Mouse (Mus musculus) heart, embryonic 14.5 days (tissue): ENCODE data around the gene Ceacam19. TPM values are rescaled to one million over a fixed set of nuclear protein-coding genes. Genes with fewer than 3 reads are reported as not detected.

ENCODE experiments used
- ATAC-seq: fragments of 200-750 bp; cut with Nextera tagmentation; 2 replicates; pipeline ENCODE4 v1.8.0; 2017; ENCODE audit warnings: low read depth, moderate TSS enrichment; ENCODE audit not compliant: insufficient number of reproducible peaks, insufficient read depth, low FRiP score
- H3K27ac ChIP-seq, 2 experiments: fragments of 200-500 bp in 1 of 2; fragments of 300-500 bp in 1 of 2; sonication (generic) in 1 of 2; replicated peaks in 1 of 2; 2 replicates each; pipeline ENCODE4 v1.5.1; 2012 to 2014; ENCODE audit warnings: low read depth in 2 of 2, low read length in 2 of 2, control low read depth in 1 of 2, mild to moderate bottlenecking in 1 of 2, mixed read lengths in 1 of 2; ENCODE audit not compliant: control insufficient read depth in 1 of 2, insufficient read depth in 1 of 2
- H3K27me3 ChIP-seq: fragments of 300-500 bp; sonication (generic); 2 replicates; pipeline ENCODE4 v1.6.1; 2014; ENCODE audit warnings: mild to moderate bottlenecking, low read length, control low read depth; ENCODE audit not compliant: control insufficient read depth, insufficient read depth
- H3K36me3 ChIP-seq: fragments of 300-500 bp; sonication (generic); 2 replicates; pipeline ENCODE4 v1.6.1; 2014; ENCODE audit warnings: mild to moderate bottlenecking, control low read depth, low read length, mixed read lengths; ENCODE audit not compliant: control insufficient read depth, insufficient read depth
- H3K4me1 ChIP-seq, 2 experiments: fragments of 200-500 bp in 1 of 2; fragments of 300-500 bp in 1 of 2; sonication (generic) in 1 of 2; 2 replicates each; pipeline ENCODE4 v1.6.1; 2012 to 2014; ENCODE audit warnings: low read length in 2 of 2, control low read depth in 1 of 2, mixed read lengths in 1 of 2; ENCODE audit not compliant: control insufficient read depth in 2 of 2, insufficient read depth in 2 of 2
- H3K4me2 ChIP-seq: fragments of 300-500 bp; sonication (generic); 2 replicates; pipeline ENCODE4 v1.6.1; 2014; ENCODE audit warnings: mild to moderate bottlenecking, low read length
- H3K4me3 ChIP-seq, 2 experiments: fragments of 200-500 bp in 1 of 2; fragments of 300-500 bp in 1 of 2; sonication (generic) in 1 of 2; 2 replicates each; pipeline ENCODE4 v1.5.1; 2012 to 2014; ENCODE audit warnings: low read length in 2 of 2, mild to moderate bottlenecking in 2 of 2, control low read depth in 1 of 2, low read depth in 1 of 2, moderate library complexity in 1 of 2; ENCODE audit not compliant: control insufficient read depth in 1 of 2, insufficient read depth in 1 of 2
- H3K9ac ChIP-seq: fragments of 300-500 bp; sonication (generic); 2 replicates; pipeline ENCODE4 v1.6.1; 2014; ENCODE audit warnings: mild to moderate bottlenecking, low read length
- H3K9me3 ChIP-seq: fragments of 300-500 bp; sonication (generic); 2 replicates; pipeline ENCODE4 v1.6.1; 2016; ENCODE audit warnings: low read length, control low read depth; ENCODE audit not compliant: control insufficient read depth
- WGBS: fragments of 180-500 bp; shearing (Covaris S2); extraction: QIAGEN DNeasy Blood & Tissue Kit; methylation state at CpG from one replicate; pipeline ENCODE4 v1.1.7; 2014; 5-methylcytosine and 5-hydroxymethylcytosine counted together
- polyA plus RNA-seq: library from polyadenylated mRNA; unstranded; fragments of >200 nt; fragmentation: Nextera tagmentation; extraction: Ambion mirVana; gene quantifications from 2 replicates; pipeline ENCODE4 v1.2.1, GENCODE M21; 2014

Gene Ceacam19
- polyA plus RNA-seq, 1 experiment from 2014 or later: not detected

DNA sequence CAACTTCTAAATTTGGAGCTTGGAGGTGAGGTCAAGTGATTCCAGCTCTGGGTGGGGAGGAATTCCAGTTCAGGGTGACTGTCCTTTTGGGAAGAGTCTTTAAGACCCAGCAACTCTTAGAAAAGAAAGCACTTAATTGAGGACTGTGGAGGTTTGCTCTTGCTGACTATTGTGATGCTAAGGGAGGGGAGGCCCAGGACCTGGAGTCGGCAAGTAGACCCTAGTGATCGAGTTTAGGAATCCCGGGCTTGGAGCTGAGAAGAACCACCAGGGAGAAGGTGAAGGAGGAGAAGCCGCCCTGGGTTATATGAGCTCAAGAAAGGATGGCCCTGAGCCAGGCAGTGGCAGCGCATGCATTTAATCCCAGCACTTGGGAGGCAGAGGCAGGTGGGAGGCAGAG lies 40.7 kb upstream of the Ceacam19 start:
- Histone ChIP-seq H3K27me3 (no peaks in the 10 kb centered on the region; the same call in 1 of the 2 replicates), H3K9me3 (no peaks in the 10 kb centered on the region), H3K36me3 (no peaks in the 10 kb centered on the region), H3K27ac (no peak overlapping the region), H3K9ac (no peak overlapping the region), H3K4me3 (no peak overlapping the region), H3K4me1 (peaks cover 17 to 18% of the 10 kb centered on the region in 2 experiments), H3K4me2 (no peak overlapping the region)
- ATAC-seq: no peak
- 71% methylated on average over 5 of the region's 5 CpGs for WGBS

DNA sequence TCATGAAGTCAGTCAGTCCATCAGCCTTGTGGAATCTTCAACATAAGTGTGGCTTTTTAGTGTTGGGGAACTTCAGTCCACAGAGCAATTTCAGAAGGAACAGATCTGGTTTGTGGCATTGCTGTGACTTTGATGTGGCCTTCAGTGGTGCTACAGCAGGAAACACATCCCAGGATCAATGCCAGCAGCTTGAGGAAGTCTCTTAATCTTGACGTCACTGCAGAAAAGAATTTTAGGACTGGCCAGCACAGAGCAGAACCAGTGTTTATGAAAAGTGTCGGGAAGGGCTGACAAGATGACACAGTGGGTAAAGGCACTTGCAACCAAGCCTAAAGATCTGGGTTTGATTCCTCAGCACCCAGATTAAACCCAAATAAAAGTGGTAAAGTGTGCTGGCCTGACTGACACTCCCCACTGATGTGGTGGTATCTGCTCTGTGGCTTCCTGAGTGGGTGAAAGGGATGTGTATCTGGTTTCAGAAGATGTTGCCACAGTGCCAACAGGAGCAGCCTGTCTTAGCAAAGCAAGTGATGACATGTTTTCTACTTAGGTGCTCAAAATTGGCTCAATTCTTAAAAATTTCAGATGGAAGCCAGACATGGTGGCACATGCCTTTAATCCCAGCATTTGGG lies 39.2 kb upstream of the Ceacam19 start:
- no peak for ATAC-seq
- no peak overlapping the region for H3K27ac ChIP-seq
- H3K4me2 ChIP-seq: no peak overlapping the region
- peaks cover 3 to 6% of the 10 kb centered on the region in 2 experiments; a peak in 3 of 4 replicates for H3K4me1 ChIP-seq
- H3K36me3 ChIP-seq: no peaks in the 10 kb centered on the region
- 23% methylated on average over 2 of the region's 2 CpGs for WGBS
- H3K27me3 ChIP-seq: no peaks in the 10 kb centered on the region; the same call in 1 of the 2 replicates
- H3K9ac ChIP-seq: no peak overlapping the region
- no peaks in the 10 kb centered on the region for H3K9me3 ChIP-seq
- H3K4me3 ChIP-seq: no peak overlapping the region

DNA sequence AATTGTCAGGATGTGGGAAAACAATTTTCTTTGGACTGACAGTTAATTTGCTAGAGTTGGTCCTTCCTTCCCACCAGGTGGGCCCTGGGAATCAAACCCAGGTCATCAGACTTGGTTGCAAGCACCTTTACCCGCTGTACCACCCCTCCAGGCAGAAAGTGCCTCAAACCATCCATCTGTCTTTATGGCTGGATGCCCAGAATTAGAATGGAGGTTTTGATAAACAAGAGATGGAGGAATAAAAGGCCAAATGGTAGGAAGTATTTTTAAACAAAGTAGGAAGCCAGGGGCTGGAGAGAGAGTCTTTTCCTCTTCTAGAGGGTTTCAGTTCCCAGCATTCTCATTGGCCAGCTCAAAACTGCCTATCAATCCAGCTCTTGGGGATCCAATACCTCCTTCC lies 37.6 kb upstream of the Ceacam19 start:
- H3K9me3 ChIP-seq: no peaks in the 10 kb centered on the region
- 63% methylated on average over 1 of the region's 1 CpGs for WGBS
- H3K4me1 ChIP-seq: peaks cover 6 to 10% of the 10 kb centered on the region in 2 experiments; a peak in 3 of 4 replicates
- H3K36me3 ChIP-seq: no peaks in the 10 kb centered on the region
- H3K27me3 ChIP-seq: no peaks in the 10 kb centered on the region; the same call in 1 of the 2 replicates
- no peak overlapping the region for H3K9ac ChIP-seq
- H3K27ac ChIP-seq: no peak overlapping the region
- ATAC-seq: no peak
- H3K4me3 ChIP-seq: no peak overlapping the region
- H3K4me2 ChIP-seq: no peak overlapping the region

DNA sequence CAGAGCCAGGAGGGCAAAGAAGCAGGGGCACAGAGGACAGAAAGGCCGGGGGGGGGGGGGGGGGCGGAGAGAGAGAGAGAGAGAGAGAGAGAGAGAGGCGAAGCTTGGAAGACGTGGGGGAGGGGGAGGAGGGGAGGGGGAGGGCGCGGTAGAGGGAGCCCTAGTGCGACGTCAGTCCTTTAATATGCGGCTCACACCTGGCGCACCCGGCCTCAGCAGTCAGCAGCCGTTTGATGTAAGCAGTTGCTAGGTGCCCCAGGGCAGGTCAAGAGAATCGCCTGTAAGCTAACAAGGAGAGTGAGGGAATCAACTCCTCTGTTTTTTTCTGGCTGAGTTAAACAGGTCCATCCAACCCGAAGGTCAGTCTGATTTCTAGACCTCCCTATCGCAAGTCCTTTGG lies 36.0 kb upstream of the Ceacam19 start:
- peaks cover 1% of the 10 kb centered on the region for H3K36me3 ChIP-seq
- H3K4me3 ChIP-seq: no peak overlapping the region
- H3K9ac ChIP-seq: no peak overlapping the region
- no peaks in the 10 kb centered on the region; the same call in 1 of the 2 replicates for H3K27me3 ChIP-seq
- no peaks in the 10 kb centered on the region for H3K9me3 ChIP-seq
- H3K4me1 ChIP-seq: peaks cover 6 to 12% of the 10 kb centered on the region in 2 experiments; a peak in 3 of 4 replicates
- no peak for ATAC-seq
- H3K27ac ChIP-seq: no peak overlapping the region
- peak overlapping the region; percentile 44 for H3K4me2 ChIP-seq
- WGBS: 11% methylated on average over 11 of the region's 15 CpGs

DNA sequence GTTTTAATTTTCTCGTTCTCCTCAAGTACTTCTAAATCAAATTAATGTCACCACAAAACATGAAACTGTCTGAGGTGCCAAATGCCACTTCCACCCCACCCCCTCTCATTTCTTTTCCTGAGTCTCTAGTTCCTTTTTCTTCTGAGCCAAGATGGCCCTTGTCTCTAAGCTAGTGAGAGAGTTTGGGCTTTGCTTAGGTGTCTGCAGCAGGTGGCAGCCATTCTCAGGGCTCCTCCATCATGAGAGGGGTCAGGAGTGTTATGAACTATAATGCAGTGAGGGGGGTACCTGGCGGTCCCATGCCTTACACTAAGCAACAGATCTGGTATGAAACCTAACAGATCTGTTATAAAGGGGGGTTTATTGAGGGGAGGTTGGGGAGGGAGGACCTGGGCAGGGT lies 35.6 kb upstream of the Ceacam19 start:
- peaks cover 6% of the 10 kb centered on the region for H3K36me3 ChIP-seq
- no peak overlapping the region for H3K4me3 ChIP-seq
- H3K27me3 ChIP-seq: no peaks in the 10 kb centered on the region; the same call in 1 of the 2 replicates
- H3K9me3 ChIP-seq: no peaks in the 10 kb centered on the region
- H3K4me1 ChIP-seq: peaks cover 6 to 10% of the 10 kb centered on the region in 2 experiments; a peak in 3 of 4 replicates
- no peak overlapping the region for H3K27ac ChIP-seq
- 42% methylated on average over 2 of the region's 2 CpGs for WGBS
- no peak for ATAC-seq
- no peak overlapping the region for H3K9ac ChIP-seq
- no peak overlapping the region; the same call in 1 of the 2 replicates for H3K4me2 ChIP-seq

DNA sequence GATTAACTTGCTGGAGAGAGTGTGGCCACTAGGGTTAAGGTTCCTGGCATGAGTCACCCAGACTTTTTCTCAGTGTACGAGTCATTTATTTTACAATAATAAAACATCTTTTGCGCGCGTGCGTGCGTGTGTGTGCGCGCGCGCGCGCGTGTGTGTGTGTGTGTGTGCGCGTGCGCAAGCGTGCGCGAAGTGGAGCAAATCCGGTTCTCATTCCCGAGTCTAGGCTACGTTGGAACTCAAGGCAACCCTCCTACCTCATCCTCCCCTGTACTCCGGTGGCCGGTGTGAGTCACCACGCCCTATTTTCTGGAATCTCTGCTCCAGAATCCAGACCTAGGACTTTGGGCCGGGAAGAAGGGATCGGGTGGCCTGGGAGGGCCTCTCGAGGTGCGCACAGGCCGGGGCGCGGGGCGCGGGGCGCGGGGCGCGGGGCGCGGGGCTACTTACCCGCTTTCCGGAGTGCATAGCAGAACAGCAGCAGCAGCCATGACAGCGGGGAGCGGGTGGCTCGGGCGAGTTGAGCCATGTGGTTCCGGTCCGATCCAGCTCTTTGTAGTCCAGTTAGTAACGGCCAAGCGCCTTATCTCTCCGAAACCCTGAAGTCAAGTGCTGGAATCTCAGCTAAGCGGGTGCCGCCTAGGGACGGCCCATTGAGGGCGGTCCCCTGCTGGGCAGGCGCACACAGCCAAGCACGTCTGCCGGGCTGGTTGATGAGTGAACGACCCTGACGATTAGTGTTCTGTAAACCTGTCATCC lies 32.9 kb upstream of the Ceacam19 start, which contains the start of gene Pvr:
Pvr (minus strand) TSS at position 655 of the 756 bp plus-strand sequence.
- H3K4me1 ChIP-seq: peaks cover 6 to 10% of the 10 kb centered on the region in 2 experiments; a peak in 3 of 4 replicates
- no peaks in the 10 kb centered on the region for H3K9me3 ChIP-seq
- H3K4me3 ChIP-seq: peak within 1 kb of the TSS; percentile 67 to 90
- peak within 1 kb of the TSS; percentile 65 for H3K4me2 ChIP-seq
- WGBS: under 1% methylated on average over 60 of the region's 60 CpGs
- H3K36me3 ChIP-seq: peaks cover 32% of the 10 kb centered on the region
- H3K27me3 ChIP-seq: no peaks in the 10 kb centered on the region; the same call in 1 of the 2 replicates
- H3K27ac ChIP-seq: peak within 1 kb of the TSS; percentile 60 to 94
- peak within 1 kb of the TSS; percentile 95 for H3K9ac ChIP-seq
- peak; percentile 86 for ATAC-seq

DNA sequence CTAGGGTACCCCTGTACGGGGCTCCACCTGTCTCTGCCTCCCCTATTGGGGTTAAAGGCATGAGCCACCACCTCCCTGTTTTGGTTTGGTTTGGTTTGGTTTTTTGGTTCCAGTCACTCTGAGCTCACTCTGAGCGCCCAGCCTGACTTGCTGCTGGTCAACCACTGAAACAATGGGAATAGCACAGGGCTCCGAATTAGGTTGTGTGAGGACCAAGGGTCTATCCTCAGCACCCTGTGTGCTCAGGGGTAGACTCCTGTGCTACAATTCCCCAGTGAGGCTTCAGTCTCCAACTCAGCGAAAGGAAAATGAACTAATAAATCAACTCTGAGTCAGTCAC lies 32.4 kb upstream of the Ceacam19 start:
- 22% methylated on average over 4 of the region's 4 CpGs for WGBS
- Histone ChIP-seq H3K4me1 (peaks cover 2 to 10% of the 10 kb centered on the region in 2 experiments; a peak in 3 of 4 replicates), H3K27ac (peak overlapping the region; percentile 60 to 94), H3K9me3 (no peaks in the 10 kb centered on the region), H3K36me3 (peaks cover 37% of the 10 kb centered on the region), H3K27me3 (no peaks in the 10 kb centered on the region; the same call in 1 of the 2 replicates), H3K4me2 (peak overlapping the region; percentile 65), H3K9ac (peak overlapping the region; percentile 95), H3K4me3 (peak overlapping the region; percentile 67 to 90)
- ATAC-seq: 0 out of 2 replicates have a peak, but pooled peaks have one; percentile 31
